Mouse (Mus musculus) MEL (cell line): ENCODE results near the gene A1cf. TPM values are rescaled to one million over a fixed set of nuclear protein-coding genes. Genes with fewer than 3 reads are reported as not detected.

Source experiments
- DNase-seq: peaks from one replicate; pipeline ENCODE4 v3.0.0; 2011; ENCODE audit warnings: low read depth, low spot score
- H3K27ac ChIP-seq: 2 replicates; pipeline ENCODE4 v1.5.1; 2012; ENCODE audit warnings: low read depth, mild to moderate bottlenecking, control low read depth, low read length, moderate library complexity; ENCODE audit not compliant: control insufficient read depth
- H3K27me3 ChIP-seq, 2 experiments: fragments of 150-350 bp in 1 of 2; sonication (generic) in 1 of 2; 2 replicates each; pipeline ENCODE4 v1.6.1; 2012; ENCODE audit warnings: low read length in 2 of 2, mild to moderate bottlenecking in 2 of 2, improper control_type of control experiment in 1 of 2, moderate library complexity in 1 of 2; ENCODE audit not compliant: insufficient read depth in 2 of 2, control insufficient read depth in 1 of 2
- H3K36me3 ChIP-seq, 2 experiments: 2 replicates each; pipeline ENCODE4 v1.6.1; 2012 to 2014; ENCODE audit warnings: low read length in 2 of 2, improper control_type of control experiment in 1 of 2, inconsistent platforms in 1 of 2, mild to moderate bottlenecking in 1 of 2; ENCODE audit not compliant: insufficient read depth in 2 of 2, control insufficient read depth in 1 of 2
- H3K4me1 ChIP-seq, 2 experiments: fragments of 150-350 bp in 1 of 2; sonication (generic) in 1 of 2; 2 replicates each; pipeline ENCODE4 v1.6.1; 2012; ENCODE audit warnings: low read length in 2 of 2, improper control_type of control experiment in 1 of 2, mild to moderate bottlenecking in 1 of 2; ENCODE audit not compliant: insufficient read depth in 2 of 2, control insufficient read depth in 1 of 2
- H3K4me3 ChIP-seq, 2 experiments: fragments of 150-350 bp in 1 of 2; sonication (generic) in 1 of 2; 2 replicates each; pipeline ENCODE4 v1.5.1; 2012; ENCODE audit warnings: low read depth in 2 of 2, low read length in 2 of 2, mild to moderate bottlenecking in 2 of 2, moderate library complexity in 2 of 2, control low read depth in 1 of 2, improper control_type of control experiment in 1 of 2; ENCODE audit not compliant: control insufficient read depth in 1 of 2, insufficient read depth in 1 of 2
- H3K79me2 ChIP-seq: 2 replicates; pipeline ENCODE4 v1.6.1; 2012; ENCODE audit warnings: mild to moderate bottlenecking, low read length, moderate library complexity; ENCODE audit not compliant: control insufficient read depth, poor library complexity, insufficient read depth
- H3K9ac ChIP-seq: 2 replicates; pipeline ENCODE4 v1.6.1; 2012; ENCODE audit warnings: low read depth, mild to moderate bottlenecking, control low read depth, low read length, moderate library complexity; ENCODE audit not compliant: control insufficient read depth, poor library complexity, severe bottlenecking
- H3K9me3 ChIP-seq: fragments of 150-350 bp; sonication (generic); replicated peaks from 2 replicates; pipeline ENCODE4 v1.6.1; 2012; ENCODE audit warnings: mild to moderate bottlenecking, low read length, improper control_type of control experiment, moderate library complexity; ENCODE audit not compliant: insufficient read depth
- CHD1 ChIP-seq: IDR thresholded peaks from 2 replicates; pipeline ENCODE4 v1.6.1; 2012; ENCODE audit warnings: low read depth, mild to moderate bottlenecking, inconsistent platforms, low read length, improper control_type of control experiment
- CHD2 ChIP-seq: IDR thresholded peaks from 2 replicates; pipeline ENCODE4 v1.6.1; 2011; ENCODE audit warnings: low read length, improper control_type of control experiment
- ELF1 ChIP-seq: IDR thresholded peaks from 2 replicates; pipeline ENCODE4 v1.6.1; 2014; ENCODE audit warnings: low read depth, mild to moderate bottlenecking, inconsistent platforms, low read length, improper control_type of control experiment, moderate library complexity
- EP300 ChIP-seq, 2 experiments: IDR thresholded peaks; 2 replicates each; pipeline ENCODE4 v1.6.1; 2011; ENCODE audit warnings: improper control_type of control experiment in 2 of 2, low read length in 2 of 2, low read depth in 1 of 2, mild to moderate bottlenecking in 1 of 2
- ETS1 ChIP-seq: IDR thresholded peaks from 2 replicates; pipeline ENCODE4 v1.6.1; 2012; ENCODE audit warnings: low read depth, mild to moderate bottlenecking, inconsistent platforms, low read length, improper control_type of control experiment, moderate library complexity
- HCFC1 ChIP-seq: IDR thresholded peaks from 2 replicates; pipeline ENCODE4 v1.6.1; 2012; ENCODE audit warnings: low read depth, mild to moderate bottlenecking, inconsistent platforms, low read length, improper control_type of control experiment, moderate library complexity
- MAZ ChIP-seq: IDR thresholded peaks from 2 replicates; pipeline ENCODE4 v1.6.1; 2012; ENCODE audit warnings: low read depth, mild to moderate bottlenecking, inconsistent platforms, low read length, improper control_type of control experiment
- MEF2A ChIP-seq: IDR thresholded peaks from 2 replicates; pipeline ENCODE4 v1.6.1; 2014; ENCODE audit warnings: low read depth, mild to moderate bottlenecking, inconsistent platforms, low read length, improper control_type of control experiment; ENCODE audit not compliant: poor library complexity, insufficient replicate concordance, severe bottlenecking; ENCODE audit errors: extremely low read depth
- MYC ChIP-seq: IDR thresholded peaks from 2 replicates; pipeline ENCODE4 v1.6.1; 2011; ENCODE audit warnings: low read depth, mild to moderate bottlenecking, low read length, improper control_type of control experiment, moderate library complexity
- POLR2AphosphoS2 ChIP-seq: IDR thresholded peaks from 2 replicates; pipeline ENCODE4 v1.6.1; 2011; ENCODE audit warnings: low read length, improper control_type of control experiment
- RAD21 ChIP-seq: IDR thresholded peaks from 2 replicates; pipeline ENCODE4 v1.6.1; 2011; ENCODE audit warnings: mild to moderate bottlenecking, low read depth, low read length, improper control_type of control experiment
- RCOR1 ChIP-seq: IDR thresholded peaks from 2 replicates; pipeline ENCODE4 v1.6.1; 2012; ENCODE audit warnings: low read depth, mild to moderate bottlenecking, inconsistent platforms, low read length, improper control_type of control experiment
- UBTF ChIP-seq: IDR thresholded peaks from 2 replicates; pipeline ENCODE4 v1.6.1; 2012; ENCODE audit warnings: low read depth, mild to moderate bottlenecking, inconsistent platforms, low read length, improper control_type of control experiment, moderate library complexity, borderline replicate concordance; ENCODE audit not compliant: insufficient read depth
- USF1 ChIP-seq: IDR thresholded peaks from 2 replicates; pipeline ENCODE4 v1.6.1; 2014; ENCODE audit warnings: low read depth, mild to moderate bottlenecking, inconsistent platforms, low read length, improper control_type of control experiment, moderate library complexity
- ZKSCAN1 ChIP-seq: IDR thresholded peaks from 2 replicates; pipeline ENCODE4 v1.6.1; 2012; ENCODE audit warnings: low read depth, mild to moderate bottlenecking, inconsistent platforms, low read length, improper control_type of control experiment, moderate library complexity
- ZNF384 ChIP-seq: IDR thresholded peaks from 2 replicates; pipeline ENCODE4 v1.6.1; 2012; ENCODE audit warnings: low read depth, mild to moderate bottlenecking, inconsistent platforms, low read length, improper control_type of control experiment
- polyA plus RNA-seq, 2 experiments: library from polyadenylated mRNA; stranded (reverse) in 1 of 2; unstranded in 1 of 2; fragments of >175 nt in 1 of 2; fragments of >200 nt in 1 of 2; gene quantifications; 2 replicates each; pipeline versions ENCODE4 v1.2.1 to v1.2.4; 2012; ENCODE audit warnings: low replicate concordance in 2 of 2, low read depth in 1 of 2; ENCODE audit not compliant: insufficient read length in 2 of 2, insufficient read depth in 1 of 2, missing spikeins in 1 of 2
- total RNA-seq: library from RNA; depleted of rRNA; stranded (reverse); fragments of 300-350 nt; gene quantifications from 2 replicates; pipeline ENCODE4 v1.2.3, GENCODE M21; 2012

The A1cf gene
- total and polyA plus RNA-seq, 3 experiments, result not detected

- H3K27ac ChIP-seq, result no peak overlapping the region
- no peaks in the 10 kb centered on the region for H3K9me3 ChIP-seq
- H3K4me1 ChIP-seq, result no peaks in the 10 kb centered on the region
- H3K36me3 ChIP-seq, result no peaks in the 10 kb centered on the region
- H3K79me2 ChIP-seq, result no peaks in the 10 kb centered on the region
- no peak for DNase-seq
- H3K4me3 ChIP-seq, result no peak overlapping the region
- TF ChIP-seq ZKSCAN1 (no peak), MAZ (no peak)
- H3K9ac ChIP-seq, result no peak overlapping the region
- no peaks in the 10 kb centered on the region; a peak in 2 of 4 replicates for H3K27me3 ChIP-seq
These were observed 28.1 kb downstream of the A1cf start for GRCm38 (mm10) chr19:31896711-31897110.

- Histone ChIP-seq H3K9me3 (no peaks in the 10 kb centered on the region), H3K79me2 (no peaks in the 10 kb centered on the region), H3K4me1 (no peaks in the 10 kb centered on the region), H3K27ac (no peak overlapping the region), H3K27me3 (peaks cover 0 to 2% of the 10 kb centered on the region in 2 experiments; a peak in 3 of 4 replicates), H3K36me3 (no peaks in the 10 kb centered on the region), H3K9ac (no peak overlapping the region), H3K4me3 (no peak overlapping the region)
- no peak for DNase-seq
- TF ChIP-seq RAD21, result no peak
- TF ChIP-seq ETS1, result no peak
- no peak for TF ChIP-seq EP300 (IDR thresholded peaks at IDR 0.05; ENCODE audit: low read depth in 1 of 2, low read length in 2 of 2)
- TF ChIP-seq POLR2AphosphoS2, result no peak
- TF ChIP-seq USF1, result no peak
- TF ChIP-seq ZNF384, result no peak
- TF ChIP-seq HCFC1, result no peak
- no peak for TF ChIP-seq UBTF
- no peak for TF ChIP-seq CHD1
- no peak for TF ChIP-seq MEF2A
These were observed 37.1 kb downstream of the A1cf start for GRCm38 (mm10) chr19:31905671-31906070.

- Histone ChIP-seq H3K27me3 (peaks cover 2% of the 10 kb centered on the region in 2 experiments; a peak in 3 of 4 replicates), H3K4me1 (no peaks in the 10 kb centered on the region), H3K27ac (no peak overlapping the region), H3K4me3 (no peak overlapping the region), H3K9ac (no peak overlapping the region), H3K79me2 (no peaks in the 10 kb centered on the region), H3K36me3 (no peaks in the 10 kb centered on the region), H3K9me3 (no peaks in the 10 kb centered on the region)
- TF ChIP-seq UBTF (no peak), CHD2 (no peak), MYC (no peak), RCOR1 (no peak), ELF1 (no peak)
- no peak for DNase-seq
These were observed 41.9 kb downstream of the A1cf start for GRCm38 (mm10) chr19:31910423-31910822.
